Mouse (Mus musculus): ENCODE measurements around the gene Tmem107. TPM values are rescaled to one million over a fixed set of nuclear protein-coding genes. Genes with fewer than 3 reads are reported as not detected.
"Not testable (repeated sequence)": the region's sequence is repeated elsewhere in the genome, so short reads cannot be mapped to it uniquely, and the experiment has no call there.

Tmem107 gene
- polyA plus RNA-seq, 1 experiment from 2014 or later: 42.5 TPM

DNA sequence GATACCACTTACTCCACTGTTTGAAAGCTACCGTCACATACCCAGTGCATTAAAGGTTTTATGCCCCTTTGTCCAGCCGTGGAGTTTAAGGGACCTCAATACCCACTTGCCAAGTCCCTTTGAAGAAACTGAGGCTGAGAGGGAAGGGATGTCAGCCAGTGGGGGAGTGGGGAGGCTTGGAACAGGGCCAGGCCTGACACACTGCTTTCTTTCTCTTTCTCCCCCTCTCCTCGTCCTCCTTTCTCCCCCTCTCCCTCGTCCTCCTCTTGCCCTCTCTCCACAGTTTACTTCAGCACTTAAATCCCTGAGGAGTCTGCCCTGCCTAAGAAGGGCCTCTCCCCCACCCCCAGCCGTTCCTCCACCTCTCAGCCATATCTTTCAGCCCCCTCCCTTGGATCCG lies 19.8 kb downstream of the Tmem107 start:
- peaks cover 29% of the 10 kb centered on the region for H3K36me3 ChIP-seq
- no peaks in the 10 kb centered on the region for H3K9me3 ChIP-seq
- 0 out of 2 replicates have a peak overlapping the region, but pooled peaks have one; percentile 97 for H3K4me3 ChIP-seq (replicated peaks)
- H3K4me2 ChIP-seq (replicated peaks): peak overlapping the region; percentile 94
- no peak for ATAC-seq
- H3K9ac ChIP-seq (replicated peaks): peak overlapping the region; percentile 97; the same call in 1 of the 2 replicates
- H3K27me3 ChIP-seq: no peaks in the 10 kb centered on the region
- no peak overlapping the region for H3K27ac ChIP-seq
- WGBS: 68% methylated on average over 6 of the region's 6 CpGs
- H3K4me1 ChIP-seq (replicated peaks): peaks cover 58% of the 10 kb centered on the region

GRCm38 (mm10) chr11:69091566-69092385 lies 21.2 kb downstream of the Tmem107 start:
- Histone ChIP-seq H3K36me3 (peaks cover 29% of the 10 kb centered on the region), H3K4me1 (replicated peaks) (peaks cover 71% of the 10 kb centered on the region), H3K9me3 (no peaks in the 10 kb centered on the region), H3K4me2 (replicated peaks) (no peak overlapping the region), H3K27ac (no peak overlapping the region), H3K9ac (replicated peaks) (no peak overlapping the region), H3K4me3 (replicated peaks) (no peak overlapping the region), H3K27me3 (no peaks in the 10 kb centered on the region)
- no peak for ATAC-seq
- 69% methylated on average over 7 of the region's 7 CpGs for WGBS

DNA sequence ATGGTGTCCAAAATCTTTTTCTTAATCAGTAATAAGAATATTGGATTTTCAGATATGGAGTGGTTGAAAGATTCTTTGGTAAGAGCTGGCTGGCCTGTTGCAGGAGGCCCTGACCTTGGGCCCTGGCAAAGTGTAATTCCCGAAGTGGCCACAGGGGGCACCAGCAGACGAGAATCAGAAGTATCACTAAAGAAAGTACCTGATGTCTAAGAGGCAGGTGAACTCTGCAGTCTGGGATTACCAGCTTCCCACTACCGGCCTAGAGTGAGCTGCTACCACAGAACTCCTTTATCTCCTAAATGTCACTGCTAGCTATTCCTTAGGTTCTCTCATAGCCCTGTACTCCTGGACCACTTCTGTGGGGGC lies 21.8 kb downstream of the Tmem107 start:
- no peaks in the 10 kb centered on the region for H3K9me3 ChIP-seq
- H3K4me1 ChIP-seq (replicated peaks): peaks cover 72% of the 10 kb centered on the region
- 6% methylated on average over 3 of the region's 3 CpGs for WGBS
- ATAC-seq: no peak
- H3K4me3 ChIP-seq (replicated peaks): no peak overlapping the region; the same call in 1 of the 2 replicates
- H3K4me2 ChIP-seq (replicated peaks): no peak overlapping the region
- peaks cover 29% of the 10 kb centered on the region for H3K36me3 ChIP-seq
- H3K27me3 ChIP-seq: no peaks in the 10 kb centered on the region
- no peak overlapping the region for H3K9ac ChIP-seq (replicated peaks)
- H3K27ac ChIP-seq: no peak overlapping the region

DNA sequence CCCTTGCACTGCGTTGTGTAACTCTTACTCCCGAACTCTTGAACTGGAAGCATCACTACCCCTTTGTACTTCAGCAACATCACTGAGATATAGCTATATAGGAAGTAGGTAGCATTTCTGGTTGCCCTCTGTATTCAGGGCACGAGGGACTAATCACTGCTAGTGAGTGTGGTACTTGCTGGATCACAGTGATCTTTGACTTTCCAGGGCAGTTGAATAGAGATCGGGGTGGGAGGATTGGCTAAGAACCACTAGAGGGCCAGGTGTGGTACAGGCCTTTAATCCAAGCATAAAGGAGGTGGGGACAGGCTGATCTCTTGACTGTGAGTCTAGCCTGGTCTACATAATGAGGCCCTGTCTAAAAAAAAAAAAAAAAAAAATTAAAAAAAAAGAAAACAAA lies 22.3 kb downstream of the Tmem107 start:
- Histone ChIP-seq H3K4me1 (replicated peaks) (peaks cover 72% of the 10 kb centered on the region), H3K9me3 (no peaks in the 10 kb centered on the region), H3K9ac (replicated peaks) (no peak overlapping the region), H3K4me2 (replicated peaks) (no peak overlapping the region), H3K36me3 (peaks cover 29% of the 10 kb centered on the region), H3K27ac (no peak overlapping the region), H3K27me3 (no peaks in the 10 kb centered on the region), H3K4me3 (replicated peaks) (no peak overlapping the region; the same call in 1 of the 2 replicates)
- 90% methylated on average over 4 of the region's 4 CpGs for WGBS
- ATAC-seq: no peak

DNA sequence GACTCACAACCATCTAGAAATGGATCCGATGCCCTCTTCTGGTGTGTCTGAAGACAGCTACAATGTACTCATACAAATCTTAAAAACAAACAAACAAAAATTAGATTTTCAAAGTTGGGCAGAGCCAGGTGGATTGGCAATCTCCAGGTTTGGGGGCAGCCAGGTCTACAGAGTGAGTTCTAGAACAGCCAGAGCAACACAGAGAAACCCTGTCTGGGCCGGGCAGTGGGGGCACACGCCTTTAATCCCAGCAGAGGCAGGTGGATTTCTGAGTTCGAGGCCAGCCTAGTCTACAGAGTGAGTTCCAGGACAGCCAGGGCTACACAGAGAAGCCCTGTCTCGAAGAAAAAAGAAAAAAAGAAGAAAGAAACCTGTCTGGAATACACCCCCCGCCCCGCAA lies 23.2 kb downstream of the Tmem107 start:
- H3K9me3 ChIP-seq; H3K27me3 ChIP-seq; ATAC-seq; H3K4me2 ChIP-seq (replicated peaks); H3K4me3 ChIP-seq (replicated peaks); H3K9ac ChIP-seq (replicated peaks): not testable (repeated sequence)
- WGBS: 92% methylated on average over 7 of the region's 7 CpGs
- Histone ChIP-seq H3K4me1 (replicated peaks) (peaks cover 79% of the 10 kb centered on the region), H3K27ac (peak overlapping the region; percentile 78; the same call in 1 of the 2 replicates), H3K36me3 (peaks cover 29% of the 10 kb centered on the region)

DNA sequence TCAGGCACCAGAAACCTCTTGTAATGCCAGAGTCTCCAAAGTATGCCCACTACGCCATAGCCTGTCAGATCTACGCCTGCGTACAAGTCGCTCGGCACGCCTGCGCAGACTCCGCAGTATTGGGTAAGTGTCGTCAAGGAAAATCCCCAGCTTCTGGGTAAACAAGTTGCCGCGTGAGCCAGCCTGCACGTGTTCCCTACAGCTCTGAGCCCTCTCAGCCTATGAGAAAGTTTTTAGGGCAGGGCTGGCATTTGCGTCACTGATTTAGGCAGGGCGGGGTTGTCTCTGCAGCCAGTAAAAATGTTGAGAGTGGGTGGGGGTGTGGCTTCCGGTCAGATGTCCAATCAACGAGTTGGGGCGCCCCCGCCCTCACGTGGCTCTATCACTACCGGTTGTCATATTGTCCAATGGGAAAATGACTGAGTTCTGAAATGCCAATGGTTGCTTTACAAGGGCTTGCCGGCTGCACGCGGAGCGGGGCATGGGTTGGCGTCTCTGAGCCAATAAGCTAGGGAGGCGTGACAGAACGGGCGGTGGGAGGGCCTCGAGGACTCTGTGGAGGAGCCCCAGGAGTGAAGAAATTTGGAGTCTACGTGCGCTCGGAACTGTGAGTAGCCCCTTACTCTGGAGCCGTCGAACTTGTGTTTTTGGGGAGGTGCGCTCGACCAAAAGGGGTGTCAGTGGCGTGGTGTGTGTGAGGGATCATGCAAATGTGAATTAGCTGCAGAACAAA lies 24.3 kb downstream of the Tmem107 start, which contains the start of gene Per1:
Per1 (plus strand) TSS at position 521 of the 733 bp plus-strand sequence.
- Histone ChIP-seq H3K36me3 (peaks cover 26% of the 10 kb centered on the region), H3K9ac (replicated peaks) (peak within 1 kb of the TSS; percentile 61), H3K4me3 (replicated peaks) (peak within 1 kb of the TSS; percentile 47), H3K4me1 (replicated peaks) (peaks cover 80% of the 10 kb centered on the region), H3K27ac (peak within 1 kb of the TSS; percentile 78), H3K9me3 (no peaks in the 10 kb centered on the region), H3K27me3 (no peaks in the 10 kb centered on the region), H3K4me2 (replicated peaks) (peak within 1 kb of the TSS; percentile 93)
- under 1% methylated on average over 37 of the region's 37 CpGs for WGBS
- peak; percentile 93 for ATAC-seq

GRCm38 (mm10) chr11:69095511-69096231 lies 25.1 kb downstream of the Tmem107 start:
- ATAC-seq: no peak
- peaks cover 19% of the 10 kb centered on the region for H3K36me3 ChIP-seq
- H3K27me3 ChIP-seq: no peaks in the 10 kb centered on the region
- H3K27ac ChIP-seq: peak overlapping the region; percentile 69
- peaks cover 80% of the 10 kb centered on the region for H3K4me1 ChIP-seq (replicated peaks)
- H3K9me3 ChIP-seq: no peaks in the 10 kb centered on the region
- peak overlapping the region; percentile 47 for H3K4me3 ChIP-seq (replicated peaks)
- WGBS: 3% methylated on average over 27 of the region's 27 CpGs
- H3K4me2 ChIP-seq (replicated peaks): peak overlapping the region; percentile 93
- H3K9ac ChIP-seq (replicated peaks): peak overlapping the region; percentile 61

- H3K9ac ChIP-seq (replicated peaks): peak overlapping the region; percentile 59
- 18% methylated on average over 9 of the region's 9 CpGs for WGBS
- peak overlapping the region; percentile 81; the same call in 1 of the 2 replicates for H3K27ac ChIP-seq
- no peak for ATAC-seq
- peaks cover 76% of the 10 kb centered on the region for H3K4me1 ChIP-seq (replicated peaks)
- peaks cover 21% of the 10 kb centered on the region for H3K36me3 ChIP-seq
- peak overlapping the region; percentile 47 for H3K4me3 ChIP-seq (replicated peaks)
- no peaks in the 10 kb centered on the region for H3K27me3 ChIP-seq
- H3K4me2 ChIP-seq (replicated peaks): peak overlapping the region; percentile 93
- no peaks in the 10 kb centered on the region for H3K9me3 ChIP-seq
Measured at GRCm38 (mm10) chr11:69096360-69096986, 25.9 kb downstream of the Tmem107 start.

DNA sequence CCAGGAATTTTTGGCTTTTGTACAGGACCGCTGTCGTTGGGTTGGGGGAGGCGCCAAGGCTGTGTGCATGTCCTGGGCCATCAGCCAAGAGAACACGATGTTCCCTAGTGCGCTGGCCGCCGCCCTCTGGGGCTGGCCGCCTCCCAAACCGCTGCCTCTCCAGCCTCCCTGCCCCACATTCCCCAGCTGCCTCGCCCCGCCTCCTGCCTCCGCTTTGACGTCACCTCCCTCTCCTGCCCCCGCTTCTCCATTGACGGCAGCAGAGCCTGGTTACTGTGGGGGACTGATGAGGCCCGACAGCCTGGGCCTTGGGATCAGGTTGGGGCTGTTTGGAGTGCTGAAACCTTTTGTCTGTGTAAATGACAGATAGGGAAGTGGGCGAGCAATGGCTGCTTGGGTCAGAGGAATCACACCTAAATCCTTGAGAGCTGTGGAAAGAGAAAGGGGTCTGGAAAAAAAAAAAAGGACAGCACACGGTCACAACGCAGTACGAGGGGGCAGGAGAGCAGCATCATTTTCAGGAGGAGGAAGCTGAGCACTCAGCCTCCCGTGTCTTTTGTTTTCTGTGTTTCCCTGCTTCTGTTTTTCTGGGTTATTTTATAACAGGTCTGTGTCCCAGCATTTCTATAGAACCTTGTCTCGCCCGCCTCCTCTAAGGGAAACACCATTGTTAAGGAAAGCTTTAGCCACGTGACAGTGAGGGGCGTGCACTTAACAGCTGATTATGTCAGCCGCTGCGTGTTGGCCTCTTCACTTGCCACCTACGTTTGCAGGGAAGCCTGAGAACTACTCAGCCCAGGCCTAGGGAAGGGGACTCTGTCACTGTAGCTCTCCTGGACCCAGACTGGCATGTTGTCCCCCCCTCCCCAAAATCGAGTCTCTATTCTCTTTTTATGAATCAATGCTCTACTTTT lies 26.6 kb downstream of the Tmem107 start:
- peak overlapping the region; percentile 27 for H3K4me3 ChIP-seq (replicated peaks)
- H3K36me3 ChIP-seq: peaks cover 22% of the 10 kb centered on the region
- H3K4me1 ChIP-seq (replicated peaks): peaks cover 70% of the 10 kb centered on the region
- no peaks in the 10 kb centered on the region for H3K9me3 ChIP-seq
- peak overlapping the region; percentile 59 for H3K9ac ChIP-seq (replicated peaks)
- peak overlapping the region; percentile 93 for H3K4me2 ChIP-seq (replicated peaks)
- WGBS: 1% methylated on average over 29 of the region's 29 CpGs
- no peak for ATAC-seq
- peak overlapping the region; percentile 81 for H3K27ac ChIP-seq
- H3K27me3 ChIP-seq: no peaks in the 10 kb centered on the region

DNA sequence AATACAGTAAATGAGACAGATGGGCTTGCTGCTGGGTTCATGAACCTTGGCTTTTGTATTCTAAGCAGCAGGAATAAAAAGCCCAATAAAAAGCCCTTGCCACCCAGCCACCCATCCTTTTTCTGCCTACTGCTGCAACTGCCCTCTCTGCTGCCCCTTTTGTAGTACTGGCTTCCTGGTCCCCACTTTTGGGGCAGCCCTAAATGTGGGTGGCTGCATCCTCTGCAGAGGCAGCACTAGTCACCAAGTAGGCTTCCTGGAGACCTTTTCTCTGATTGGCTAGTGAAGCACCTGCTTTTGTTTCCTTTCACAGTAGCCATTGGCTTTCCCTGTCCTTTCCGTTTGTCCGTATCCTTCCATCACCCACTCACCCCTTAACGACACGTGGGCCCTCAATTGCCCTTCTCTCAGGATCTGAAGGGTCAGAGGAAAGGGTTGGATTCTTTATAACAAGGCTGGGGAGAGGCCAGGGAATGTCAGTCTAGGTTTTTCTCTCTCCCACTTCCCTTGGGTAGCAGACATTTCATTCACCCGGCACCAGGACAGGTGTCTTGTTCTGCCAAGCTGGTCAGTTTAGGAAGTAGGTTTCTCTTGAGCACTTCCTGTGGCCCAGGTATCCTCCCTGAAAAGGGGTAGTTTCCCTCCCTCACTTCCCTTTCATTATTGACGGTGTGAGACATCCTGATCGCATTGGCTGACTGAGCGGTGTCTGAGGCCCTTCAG lies 27.6 kb downstream of the Tmem107 start:
- Histone ChIP-seq H3K27me3 (no peaks in the 10 kb centered on the region), H3K36me3 (peaks cover 26% of the 10 kb centered on the region), H3K4me1 (replicated peaks) (peaks cover 66% of the 10 kb centered on the region), H3K27ac (peak overlapping the region; percentile 81), H3K9ac (replicated peaks) (peak overlapping the region; percentile 73; the same call in 1 of the 2 replicates), H3K4me3 (replicated peaks) (peak overlapping the region; percentile 52), H3K4me2 (replicated peaks) (peak overlapping the region; percentile 93), H3K9me3 (no peaks in the 10 kb centered on the region)
- WGBS: 21% methylated on average over 8 of the region's 8 CpGs
- no peak for ATAC-seq

Data from midbrain, embryonic 13.5 days (tissue).